Mouse (Mus musculus) ES-Bruce4 (cell line): ENCODE measurements around the gene Cdh10. TPM values are rescaled to one million over a fixed set of nuclear protein-coding genes. Genes with fewer than 3 reads are reported as not detected.

Source experiments
- H3K27ac ChIP-seq: 2 replicates; pipeline ENCODE4 v1.5.1; 2012; ENCODE audit warnings: low read length, inconsistent platforms; ENCODE audit not compliant: insufficient read depth
- H3K27me3 ChIP-seq: 2 replicates; pipeline ENCODE4 v1.6.1; 2012; ENCODE audit warnings: mild to moderate bottlenecking, low read length, inconsistent platforms; ENCODE audit not compliant: control insufficient read depth, poor library complexity, insufficient read depth, severe bottlenecking
- H3K36me3 ChIP-seq: 2 replicates; pipeline ENCODE4 v1.6.1; 2012; ENCODE audit warnings: inconsistent platforms, mild to moderate bottlenecking, low read length, moderate library complexity; ENCODE audit not compliant: control insufficient read depth, poor library complexity, insufficient read depth, severe bottlenecking
- H3K4me1 ChIP-seq: one replicate; pipeline ENCODE4 v1.8.1; 2011; ENCODE audit warnings: low read length; ENCODE audit not compliant: control insufficient read depth, insufficient read depth
- H3K4me3 ChIP-seq: 2 replicates; pipeline ENCODE4 v1.5.1; 2011; ENCODE audit warnings: low read depth, mild to moderate bottlenecking, low read length
- H3K9ac ChIP-seq: 2 replicates; pipeline ENCODE4 v1.6.1; 2012; ENCODE audit warnings: low read depth, mild to moderate bottlenecking, inconsistent platforms; ENCODE audit not compliant: poor library complexity, severe bottlenecking
- H3K9me3 ChIP-seq: replicated peaks from 2 replicates; pipeline ENCODE4 v1.6.1; 2012; ENCODE audit warnings: mild to moderate bottlenecking, low read length, inconsistent platforms; ENCODE audit not compliant: control insufficient read depth, poor library complexity, insufficient read depth, severe bottlenecking
- CTCF ChIP-seq: IDR thresholded peaks from one replicate; pipeline ENCODE4 v1.8.1; 2011; ENCODE audit warnings: low read depth, low read length
- EP300 ChIP-seq: IDR thresholded peaks from 2 replicates; pipeline ENCODE4 v1.6.1; 2011; ENCODE audit warnings: low read depth, low read length; ENCODE audit not compliant: insufficient read depth
- POLR2A ChIP-seq: IDR thresholded peaks from one replicate; pipeline ENCODE4 v1.8.1; 2011; ENCODE audit warnings: low read length; ENCODE audit not compliant: insufficient read depth
- polyA plus RNA-seq: library from polyadenylated mRNA; stranded (reverse); fragments of >200 nt; gene quantifications from 2 replicates; pipeline ENCODE4 v1.2.4, GENCODE M21; 2011; ENCODE audit warnings: low read depth; ENCODE audit not compliant: missing spikeins, insufficient read depth, insufficient read length

Cdh10 gene
- polyA plus RNA-seq, 1 experiment: 2.1 TPM

DNA sequence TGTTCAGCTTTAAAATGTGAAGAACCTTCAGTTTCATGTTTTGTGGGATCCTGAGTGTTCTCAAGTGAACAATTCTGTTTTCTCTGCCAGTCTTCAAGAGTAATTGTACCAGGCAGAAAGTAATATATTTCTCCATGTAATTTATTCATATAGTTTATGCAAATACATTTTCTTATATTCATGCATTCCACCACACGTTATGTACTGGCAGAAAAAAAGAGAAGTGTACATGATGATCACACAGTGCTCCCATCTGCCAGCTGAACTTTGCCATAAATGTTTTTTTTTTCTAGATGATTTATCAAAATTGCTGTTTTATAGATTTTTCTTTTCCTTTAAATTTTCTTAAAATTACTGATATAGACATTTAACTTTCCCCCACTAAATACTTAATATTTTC lies 168.9 kb downstream of the Cdh10 start:
- H3K9me3 ChIP-seq: no peaks in the 10 kb centered on the region
- H3K4me3 ChIP-seq: no peak overlapping the region
- H3K9ac ChIP-seq: no peak overlapping the region
- H3K4me1 ChIP-seq: no peaks in the 10 kb centered on the region
- TF ChIP-seq POLR2A (no peak), CTCF (no peak), EP300 (no peak)
- no peaks in the 10 kb centered on the region for H3K27me3 ChIP-seq
- H3K36me3 ChIP-seq: no peaks in the 10 kb centered on the region
- no peak overlapping the region for H3K27ac ChIP-seq

DNA sequence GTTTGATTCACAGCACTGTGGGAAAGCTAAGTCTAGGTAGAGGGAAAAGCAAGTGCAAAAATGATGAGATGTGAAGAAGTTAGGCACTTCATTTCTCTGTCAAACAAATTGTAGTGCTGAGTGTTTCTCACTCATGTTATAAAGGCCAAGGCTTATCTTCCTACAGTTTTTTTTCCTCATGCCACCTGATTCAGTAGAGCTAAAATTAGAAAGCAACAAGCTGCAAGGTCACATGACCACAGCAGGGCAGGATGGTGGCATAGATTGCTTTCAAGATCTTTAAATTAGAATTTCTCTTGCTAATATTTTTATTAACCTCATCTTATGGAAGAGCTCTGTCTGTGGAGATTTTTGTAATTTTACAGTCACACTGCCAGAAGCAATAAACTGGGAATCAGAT lies 174.8 kb downstream of the Cdh10 start:
- TF ChIP-seq CTCF (no peak), EP300 (no peak), POLR2A (no peak)
- no peak overlapping the region for H3K27ac ChIP-seq
- H3K9ac ChIP-seq: no peak overlapping the region
- H3K9me3 ChIP-seq: no peaks in the 10 kb centered on the region
- no peak overlapping the region for H3K4me3 ChIP-seq
- H3K27me3 ChIP-seq: no peaks in the 10 kb centered on the region
- H3K36me3 ChIP-seq: no peaks in the 10 kb centered on the region
- no peaks in the 10 kb centered on the region for H3K4me1 ChIP-seq

DNA sequence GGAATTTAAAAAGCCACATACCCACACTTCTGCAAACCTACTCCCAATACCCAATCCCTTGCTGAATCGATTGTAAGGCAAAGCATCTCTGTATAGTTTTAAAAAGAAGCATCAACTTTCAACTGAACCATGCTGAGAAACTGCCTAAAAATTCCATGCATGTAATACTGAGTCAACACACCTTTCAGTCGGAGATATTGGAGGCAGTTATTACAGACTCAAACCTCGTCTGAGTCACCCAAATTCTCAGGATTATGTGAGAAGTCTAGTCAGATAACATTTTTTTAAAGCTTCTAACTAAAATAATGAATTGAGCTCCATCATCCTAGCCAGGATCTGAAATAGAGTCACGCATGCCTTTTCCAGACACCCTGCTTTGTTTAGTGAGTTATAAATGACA lies 175.5 kb downstream of the Cdh10 start:
- no peak overlapping the region for H3K4me3 ChIP-seq
- H3K9me3 ChIP-seq: no peaks in the 10 kb centered on the region
- TF ChIP-seq CTCF (no peak), POLR2A (no peak), EP300 (no peak)
- no peak overlapping the region for H3K27ac ChIP-seq
- no peak overlapping the region for H3K9ac ChIP-seq
- no peaks in the 10 kb centered on the region for H3K36me3 ChIP-seq
- H3K4me1 ChIP-seq: no peaks in the 10 kb centered on the region
- no peaks in the 10 kb centered on the region for H3K27me3 ChIP-seq

DNA sequence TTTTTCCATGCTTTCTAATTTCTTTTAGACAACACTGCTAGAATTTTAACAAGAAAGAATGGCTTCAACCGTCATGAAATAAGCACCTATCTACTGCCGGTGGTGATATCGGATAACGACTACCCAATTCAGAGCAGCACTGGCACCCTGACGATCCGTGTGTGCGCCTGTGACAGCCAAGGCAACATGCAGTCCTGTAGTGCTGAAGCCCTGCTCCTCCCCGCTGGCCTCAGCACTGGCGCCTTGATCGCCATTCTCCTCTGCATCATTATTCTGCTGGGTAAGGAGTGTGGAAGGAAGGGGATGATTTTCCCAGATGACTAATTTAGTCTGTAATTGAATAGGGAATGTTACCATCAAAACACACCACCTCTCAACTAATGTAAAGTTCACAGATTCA lies 192.1 kb downstream of the Cdh10 start:
- no peaks in the 10 kb centered on the region for H3K27me3 ChIP-seq
- TF ChIP-seq POLR2A (no peak), CTCF (no peak), EP300 (no peak)
- H3K9ac ChIP-seq: no peak overlapping the region
- H3K36me3 ChIP-seq: no peaks in the 10 kb centered on the region
- H3K9me3 ChIP-seq: no peaks in the 10 kb centered on the region
- H3K27ac ChIP-seq: no peak overlapping the region
- H3K4me3 ChIP-seq: no peak overlapping the region
- no peaks in the 10 kb centered on the region for H3K4me1 ChIP-seq

DNA sequence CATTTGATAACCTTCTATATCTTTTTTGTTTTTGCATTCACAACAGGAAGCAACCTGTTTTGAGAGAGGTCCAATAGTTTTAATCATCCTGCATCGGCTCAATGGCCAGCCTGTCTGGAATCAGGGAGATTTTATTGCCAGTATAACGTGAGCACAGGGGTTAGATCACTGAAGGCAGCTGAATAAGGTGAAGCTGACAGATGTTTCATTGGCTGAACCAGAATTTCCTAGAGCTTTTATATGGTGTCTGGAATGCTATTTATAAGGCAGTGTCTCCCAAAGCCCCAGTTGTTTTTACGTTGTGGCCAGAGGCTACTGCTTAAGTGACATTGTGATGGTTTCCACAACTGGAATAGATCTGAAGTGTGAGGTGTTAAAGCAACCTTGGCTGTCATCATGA lies 214.2 kb downstream of the Cdh10 start:
- H3K9me3 ChIP-seq: no peaks in the 10 kb centered on the region
- H3K9ac ChIP-seq: no peak overlapping the region
- H3K36me3 ChIP-seq: no peaks in the 10 kb centered on the region
- H3K27me3 ChIP-seq: no peaks in the 10 kb centered on the region
- TF ChIP-seq POLR2A: no peak
- TF ChIP-seq CTCF: no peak
- TF ChIP-seq EP300: no peak
- H3K4me1 ChIP-seq: no peaks in the 10 kb centered on the region
- no peak overlapping the region for H3K4me3 ChIP-seq
- no peak overlapping the region for H3K27ac ChIP-seq

DNA sequence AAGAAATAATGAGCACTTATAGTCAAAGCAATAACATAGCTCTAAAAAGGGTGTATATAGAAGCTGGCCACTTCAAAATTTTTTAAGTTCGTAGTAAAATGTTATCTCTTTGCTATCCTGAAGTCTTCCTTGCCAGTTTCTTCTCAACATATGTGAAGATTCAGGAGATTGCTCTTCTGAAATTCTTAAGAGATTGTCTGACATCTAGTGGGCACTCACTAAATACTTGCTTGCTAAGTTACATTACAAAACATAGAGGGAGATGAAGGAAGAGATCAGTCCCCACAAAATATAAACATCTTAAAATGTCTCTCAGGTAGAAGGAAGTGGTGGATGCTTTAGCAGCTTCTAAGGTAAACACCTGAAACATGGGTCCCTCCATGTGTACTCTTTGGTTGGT lies 221.3 kb downstream of the Cdh10 start:
- no peak for TF ChIP-seq CTCF
- TF ChIP-seq EP300: no peak
- TF ChIP-seq POLR2A: no peak
- no peak overlapping the region for H3K27ac ChIP-seq
- no peaks in the 10 kb centered on the region for H3K27me3 ChIP-seq
- H3K4me1 ChIP-seq: no peaks in the 10 kb centered on the region
- no peak overlapping the region for H3K9ac ChIP-seq
- H3K9me3 ChIP-seq: no peaks in the 10 kb centered on the region
- no peak overlapping the region for H3K4me3 ChIP-seq
- H3K36me3 ChIP-seq: no peaks in the 10 kb centered on the region
